Mouse (Mus musculus) heart, postnatal 4 days (tissue): ENCODE measurements around the gene Exoc6b. TPM values are rescaled to one million over a fixed set of nuclear protein-coding genes. Genes with fewer than 3 reads are reported as not detected.
A peak's percentile ranks its signal among the peaks of the same experiment; 100 is the strongest.

Experiments
- DNase-seq: peaks from one replicate; pipeline ENCODE4 v3.0.0; 2021
- total RNA-seq, 2 experiments: library from RNA; stranded (reverse); gene quantifications; 2 replicates each; pipeline ENCODE4 v1.2.3; 2021

Gene Exoc6b
- total RNA-seq, 2 experiments from 2014 or later: 22.4 to 29.3 TPM

DNA sequence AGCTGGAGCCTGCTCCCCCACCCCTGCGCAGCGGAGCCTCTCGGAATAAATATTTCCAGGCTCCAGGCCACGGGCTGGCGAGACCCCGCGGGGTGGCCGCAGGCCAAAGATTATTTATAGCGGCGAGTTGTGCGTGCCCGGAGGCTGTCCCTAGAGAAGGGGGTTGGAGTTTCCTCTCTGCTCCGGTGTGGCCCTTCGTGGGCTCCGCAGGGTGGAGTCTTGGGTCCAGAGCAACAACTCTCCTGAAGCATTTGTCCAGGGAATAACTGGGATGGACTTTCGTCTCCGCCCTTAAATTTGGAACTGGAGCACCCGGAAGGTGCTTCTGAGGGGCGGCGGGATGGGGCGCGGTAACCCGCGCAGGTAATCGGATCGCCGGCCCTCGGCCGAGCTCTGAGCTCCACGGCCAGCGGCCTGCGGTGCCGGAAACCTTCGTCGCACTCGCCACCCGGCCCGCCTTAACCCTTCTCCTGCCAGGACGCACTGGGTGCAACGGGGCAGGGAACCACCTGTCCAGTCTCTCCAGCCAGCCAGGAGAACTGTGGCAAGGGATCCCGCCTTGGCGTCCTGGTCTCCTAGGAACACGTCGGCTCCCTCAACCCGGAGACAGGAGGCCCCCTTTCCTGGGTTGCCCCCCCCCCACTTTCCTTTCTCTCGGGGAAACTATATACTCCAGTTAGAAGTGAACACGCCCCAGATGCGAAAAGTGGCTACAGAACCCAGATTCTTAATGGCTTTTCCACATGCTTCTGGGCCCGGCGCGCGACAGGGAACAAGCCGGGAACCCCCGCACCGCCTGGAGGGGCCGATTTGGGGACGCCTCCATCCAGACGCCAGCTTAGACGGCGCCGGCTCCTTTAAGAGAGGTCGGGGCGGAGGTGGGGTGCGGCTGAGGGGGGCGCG lies 484.3 kb downstream of the Exoc6b start:
- peak; percentile 88 for DNase-seq

DNA sequence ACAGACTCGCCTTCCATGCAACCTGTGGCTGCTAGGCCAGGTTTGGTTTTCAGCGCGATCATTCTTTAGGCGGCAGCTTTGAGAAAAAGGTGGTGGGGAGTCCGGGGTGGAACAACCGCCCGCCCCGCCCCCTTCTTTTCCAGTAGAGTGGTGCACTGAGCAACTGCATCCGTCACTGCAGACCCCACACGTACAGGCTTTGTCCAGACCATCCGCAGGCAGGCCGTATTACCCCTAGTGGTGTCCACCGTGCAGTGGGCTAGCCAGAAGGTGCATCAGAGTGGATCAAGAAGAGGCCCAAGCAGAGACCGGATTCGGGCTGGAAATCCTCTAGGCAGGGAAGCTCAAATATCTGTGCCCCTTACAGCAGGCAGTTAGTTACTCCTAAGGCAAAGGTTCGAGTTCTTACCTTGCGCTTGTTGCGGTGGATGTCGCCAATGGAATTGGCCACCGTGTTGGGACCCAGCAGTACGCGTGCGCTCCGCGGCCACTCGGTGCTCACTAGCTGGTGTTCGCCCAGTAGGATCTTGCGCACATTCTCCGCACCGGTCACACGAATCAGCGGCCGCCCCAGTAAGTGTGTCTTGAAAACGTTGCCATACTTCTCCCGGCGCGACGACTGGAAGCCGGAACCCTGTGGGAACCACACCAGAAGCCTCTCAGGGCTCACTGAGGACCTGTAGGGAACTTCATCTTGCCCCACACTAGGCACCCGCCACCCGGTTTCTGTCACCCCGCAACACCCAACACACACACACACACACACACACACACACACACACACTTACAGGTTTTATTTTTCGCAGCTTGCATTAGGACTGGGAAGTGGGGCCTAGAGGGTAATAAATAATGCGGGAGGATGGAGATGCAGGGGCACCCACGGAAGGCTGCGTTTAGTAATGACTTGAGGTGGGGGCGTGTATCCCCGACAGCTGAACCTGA lies 485.2 kb downstream of the Exoc6b start:
- peak; percentile 26 for DNase-seq

DNA sequence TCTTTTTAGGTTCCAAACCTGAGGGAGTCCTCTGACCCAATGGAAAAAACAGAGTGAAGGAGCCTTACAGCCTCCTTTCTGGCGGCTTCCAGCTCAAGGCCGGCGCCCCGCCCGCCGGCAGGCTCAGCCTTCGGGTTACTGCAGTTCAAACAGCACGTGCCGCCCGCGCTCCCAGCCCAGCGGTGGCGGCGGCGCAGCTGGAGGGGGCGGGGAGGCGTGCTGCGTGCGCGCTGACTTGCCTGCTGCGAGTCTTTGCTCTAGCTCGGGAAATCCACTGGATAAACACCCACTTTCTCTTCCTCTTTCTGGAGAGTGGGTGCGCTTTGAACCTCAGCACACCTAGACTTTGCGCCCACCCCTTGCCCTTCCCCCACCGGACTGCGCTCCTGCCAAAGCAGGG lies 485.9 kb downstream of the Exoc6b start:
- peak; percentile 85 for DNase-seq

DNA sequence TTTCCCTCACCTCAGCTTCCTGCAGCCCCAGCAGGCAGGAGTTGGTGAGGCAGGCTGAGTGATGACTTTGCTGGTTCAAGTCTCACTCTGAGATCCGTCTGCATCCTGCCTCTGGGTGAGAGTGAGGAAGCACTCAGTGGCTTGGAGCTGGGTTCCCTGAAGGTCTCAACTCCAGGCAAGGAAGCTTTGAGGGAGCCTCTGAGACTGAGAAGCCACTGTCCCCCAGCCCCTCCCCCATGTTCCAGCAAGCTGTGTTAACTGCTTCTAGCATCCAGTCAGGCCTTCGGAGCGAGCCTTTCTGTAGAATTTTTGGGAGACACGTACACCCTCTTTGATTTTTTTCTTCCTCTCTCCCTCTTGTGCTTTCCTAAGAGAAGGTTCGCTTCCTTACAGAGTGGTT lies 486.5 kb downstream of the Exoc6b start:
- no peak for DNase-seq

DNA sequence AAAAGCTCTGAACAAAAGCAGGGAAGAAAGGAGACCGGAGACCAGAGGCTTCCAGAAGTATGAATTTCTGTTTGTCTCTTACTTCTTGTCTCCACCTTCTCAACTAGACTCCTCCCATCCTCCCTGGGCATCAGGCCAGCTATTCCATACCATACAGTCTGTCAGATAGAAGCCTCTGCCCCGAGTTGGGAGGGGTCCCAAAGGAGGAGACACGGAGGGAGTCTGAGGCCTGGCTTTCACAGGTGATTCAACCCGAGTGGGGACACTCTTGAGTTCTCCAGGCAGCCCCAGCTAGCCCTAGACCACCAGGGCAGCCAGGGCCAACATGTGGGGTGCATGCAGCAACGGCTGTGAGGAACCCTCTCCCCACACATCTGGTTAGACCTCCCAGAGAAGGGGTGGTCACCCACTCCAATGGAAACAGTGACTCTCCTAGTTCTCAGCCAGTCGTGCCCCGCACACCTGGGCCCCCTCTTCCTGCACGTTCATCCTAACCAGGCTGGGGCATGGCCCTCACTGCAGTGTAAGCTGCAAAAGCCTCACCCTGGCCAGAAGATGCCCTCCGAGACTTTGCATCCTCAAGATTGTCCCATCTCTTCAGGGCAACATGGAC lies 487.4 kb downstream of the Exoc6b start:
- no peak for DNase-seq

DNA sequence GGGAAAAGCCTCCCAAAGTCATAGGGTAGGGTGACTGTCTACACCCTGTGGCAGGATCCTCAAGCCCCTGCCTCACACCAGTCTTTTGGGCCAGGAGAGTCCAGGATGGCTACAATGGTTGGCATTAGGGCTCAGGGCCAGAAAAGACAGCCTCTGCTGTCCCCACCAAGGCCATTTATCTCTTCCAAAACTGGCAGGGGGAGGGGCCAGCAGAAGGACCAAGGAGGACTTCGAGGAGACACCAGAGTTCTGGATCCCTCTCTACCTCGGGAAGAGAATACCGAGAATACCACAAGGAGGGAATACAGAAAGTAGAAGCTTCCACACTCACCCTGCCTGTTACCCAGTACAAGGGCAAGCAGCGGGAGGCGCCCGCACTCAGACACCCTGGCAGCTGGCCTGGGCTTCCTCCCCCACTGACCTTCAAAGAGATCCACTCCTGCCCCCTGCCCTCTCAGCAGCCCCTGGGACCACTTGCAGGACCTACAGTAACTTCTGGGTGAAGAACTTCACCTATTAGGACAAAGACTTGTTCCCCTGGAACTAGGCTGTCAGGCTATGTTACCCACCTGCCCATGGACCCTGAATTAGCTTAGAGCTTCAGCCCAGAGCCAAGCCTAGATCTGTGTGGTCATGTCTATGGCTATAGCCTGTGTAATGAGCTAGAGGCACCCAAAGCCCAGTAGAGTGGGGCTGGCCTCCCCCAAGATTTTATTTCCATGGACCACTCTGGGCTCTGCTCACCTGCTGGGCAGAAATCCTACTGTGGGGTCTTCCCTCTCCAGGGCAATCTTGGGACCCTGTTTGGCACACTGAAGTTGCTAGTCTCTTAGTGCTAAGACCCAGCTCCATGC lies 488.1 kb downstream of the Exoc6b start:
- DNase-seq: peak; percentile 37

DNA sequence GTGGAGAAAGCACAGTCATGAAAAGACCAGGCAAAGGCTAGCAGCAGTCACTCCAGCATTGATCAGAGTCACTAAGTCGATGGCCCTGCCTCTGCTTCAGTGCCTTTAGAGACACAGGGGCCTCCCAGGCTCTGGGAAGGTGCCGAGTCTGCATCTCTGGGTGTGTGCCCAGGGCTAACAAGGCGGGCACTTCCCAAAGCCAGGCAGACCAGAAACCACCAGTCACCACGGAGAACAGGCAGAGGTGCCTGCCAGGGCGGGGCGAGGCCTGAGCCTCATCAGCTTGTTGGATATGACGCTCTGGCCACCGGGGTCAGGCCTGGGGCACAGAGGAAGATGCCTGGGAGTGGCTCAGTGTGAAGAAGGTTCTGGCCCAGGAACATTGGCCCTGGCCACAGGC lies 489.8 kb downstream of the Exoc6b start:
- no peak for DNase-seq

DNA sequence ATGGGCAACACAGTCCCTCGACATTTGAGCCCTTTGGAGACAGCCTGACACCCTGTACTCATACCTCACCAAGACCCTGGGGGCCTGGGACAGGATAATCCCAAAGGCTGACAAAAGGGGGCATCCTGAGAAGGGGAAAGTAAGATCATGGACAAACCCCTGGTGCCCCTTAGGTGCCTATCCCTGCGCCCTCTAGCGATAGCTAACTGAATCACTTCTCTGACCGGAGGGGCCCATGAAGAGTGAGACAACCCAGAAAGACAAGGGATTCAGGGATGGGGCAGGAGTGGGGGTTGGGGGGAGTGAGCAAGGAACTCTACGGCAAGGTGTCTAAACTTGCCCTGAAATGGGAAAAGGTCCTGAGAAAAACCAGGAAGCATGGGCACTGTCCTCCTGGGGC lies 490.4 kb downstream of the Exoc6b start:
- peak; percentile 60 for DNase-seq

DNA sequence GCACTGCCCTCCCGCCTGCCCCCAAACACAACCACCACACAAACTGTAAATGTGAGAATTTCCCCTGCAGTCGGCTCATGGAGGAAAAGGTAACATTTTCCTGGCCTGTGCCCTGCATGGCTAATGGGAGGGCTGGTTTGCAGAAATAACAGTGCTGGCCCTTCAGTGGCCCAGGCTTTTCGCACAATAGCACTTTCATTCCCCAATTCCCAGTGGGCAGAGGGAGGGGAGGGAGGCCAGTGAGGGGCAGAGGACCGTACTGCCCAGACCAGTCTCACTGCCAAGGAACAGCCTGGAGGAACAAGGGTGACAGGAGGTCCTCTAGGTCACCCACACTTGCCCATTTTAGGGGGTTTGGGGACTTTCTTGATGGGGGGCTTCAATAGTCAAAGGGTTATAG lies 491.4 kb downstream of the Exoc6b start:
- DNase-seq: no peak

DNA sequence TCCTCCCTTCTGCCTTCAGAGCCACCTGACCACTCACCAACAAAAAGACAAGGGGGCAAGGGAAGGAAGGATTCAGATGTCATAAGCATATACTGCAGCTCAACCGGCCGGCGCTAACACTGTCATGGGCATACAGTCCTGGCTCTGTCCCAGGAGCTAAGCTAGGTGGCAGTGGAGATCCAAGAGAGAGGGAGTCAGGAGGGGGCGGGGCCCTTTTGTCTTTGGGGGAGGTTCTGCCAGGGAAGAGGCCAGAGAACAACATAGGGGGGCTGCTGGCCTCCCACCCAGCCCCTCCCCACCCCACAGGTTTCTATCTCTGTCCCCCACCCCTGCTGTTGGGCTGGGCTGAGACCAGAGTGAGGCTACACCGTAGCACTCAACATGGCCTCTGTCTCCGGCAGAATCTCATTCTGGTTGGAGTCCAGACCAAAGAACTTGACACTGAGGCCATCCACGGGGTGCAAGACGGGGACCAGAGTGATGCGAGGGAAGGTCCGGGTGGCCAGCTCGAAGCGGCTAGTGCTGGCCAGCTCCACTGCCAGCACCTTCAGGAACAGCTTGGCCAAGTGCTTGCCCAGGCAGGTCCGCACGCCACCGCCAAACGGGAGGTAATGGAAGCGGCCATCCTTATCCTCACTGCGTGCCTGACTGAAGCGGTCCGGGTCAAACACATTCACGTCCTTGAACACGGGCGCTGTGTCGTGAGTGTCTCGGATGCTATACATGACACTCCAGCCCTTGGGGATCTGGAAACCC lies 495.2 kb downstream of the Exoc6b start:
- peak; percentile 64 for DNase-seq

DNA sequence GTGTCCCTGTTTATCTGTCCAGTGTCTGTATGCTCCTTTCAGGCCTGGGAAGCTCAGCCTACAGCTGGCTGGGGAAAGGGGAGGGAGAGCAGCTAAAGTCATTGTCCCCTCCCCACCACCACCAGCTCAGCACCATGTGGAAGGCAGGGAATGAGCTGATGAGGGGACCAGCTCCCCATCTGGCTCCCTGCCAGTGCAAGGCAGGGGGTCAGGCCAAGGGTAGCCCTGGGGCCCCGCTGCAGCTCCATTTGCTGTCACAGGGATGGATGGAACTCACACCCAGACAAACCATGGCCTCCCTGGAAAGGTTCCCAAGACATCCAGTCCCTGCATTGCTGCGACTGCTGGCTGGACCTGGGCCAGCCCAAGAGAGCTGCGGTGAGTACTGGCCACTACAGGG lies 499.3 kb downstream of the Exoc6b start:
- DNase-seq: no peak

DNA sequence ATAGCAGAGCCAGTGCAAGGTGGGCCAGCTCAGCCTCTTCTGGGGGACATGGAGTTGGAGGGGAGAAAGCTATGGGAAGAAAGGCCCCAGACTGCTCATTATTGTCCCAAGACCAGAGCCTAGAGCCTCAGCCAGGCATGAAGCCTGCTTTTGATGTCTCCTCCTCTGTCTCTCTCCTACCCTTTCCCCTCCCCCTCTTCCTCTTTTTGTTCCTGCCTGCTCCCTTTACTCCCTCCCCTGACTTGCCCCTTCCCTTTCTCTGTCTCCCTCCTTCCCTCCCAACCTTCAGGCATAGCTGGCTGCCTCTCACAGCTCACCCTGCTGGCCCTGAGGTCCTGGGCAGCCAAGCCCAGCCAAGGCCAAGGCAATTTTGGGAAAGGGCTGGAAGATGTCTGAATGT lies 499.7 kb downstream of the Exoc6b start:
- DNase-seq: no peak

DNA sequence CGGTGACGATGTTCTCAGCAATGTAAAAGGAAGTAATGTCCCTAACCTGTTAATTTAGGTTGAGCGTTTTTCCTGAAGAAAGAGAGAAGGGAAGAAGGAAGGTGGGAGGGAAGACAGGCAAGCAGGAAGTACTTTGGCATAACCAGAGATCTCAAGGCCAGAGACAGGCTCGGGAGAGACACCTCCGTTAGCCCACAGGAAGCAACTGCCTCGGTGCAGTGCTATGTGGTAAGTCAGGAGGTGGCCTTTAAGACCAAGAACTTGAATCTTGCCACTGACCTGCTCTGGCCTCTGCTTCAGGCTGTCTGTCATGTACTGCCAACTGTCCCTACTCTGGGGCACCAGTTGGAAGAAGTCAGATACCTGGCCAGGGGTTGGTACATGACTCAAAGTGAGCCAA lies 500.4 kb downstream of the Exoc6b start:
- no peak for DNase-seq

Other genes starting within 250 kb of the Exoc6b start
- gene Spr, start 68.3 kb upstream of the Exoc6b start, total RNA-seq: 10 to 100 TPM; 54.4 to 56.7 TPM
- not detected for gene Emx1, start 117.9 kb upstream of the Exoc6b start, total RNA-seq